Mouse (Mus musculus) midbrain, embryonic 12.5 days (tissue): ENCODE results near the gene Mmp7. TPM values are rescaled to one million over a fixed set of nuclear protein-coding genes. Genes with fewer than 3 reads are reported as not detected.

Experiments
- ATAC-seq: fragments of 200-750 bp; cut with Nextera tagmentation; 2 replicates; pipeline ENCODE4 v1.8.0; 2017; ENCODE audit warnings: low read depth, moderate TSS enrichment, moderate library complexity; ENCODE audit not compliant: low FRiP score
- H3K27ac ChIP-seq: fragments of 300-500 bp; sonication (generic); replicated peaks from 2 replicates; pipeline ENCODE4 v1.5.1; 2016; ENCODE audit warnings: mild to moderate bottlenecking
- H3K27me3 ChIP-seq: fragments of 300-500 bp; sonication (generic); 2 replicates; pipeline ENCODE4 v1.6.1; 2016; ENCODE audit warnings: mild to moderate bottlenecking
- H3K36me3 ChIP-seq: fragments of 300-500 bp; sonication (generic); 2 replicates; pipeline ENCODE4 v1.6.1; 2016
- H3K4me1 ChIP-seq: fragments of 300-500 bp; sonication (generic); 2 replicates; pipeline ENCODE4 v1.6.1; 2016
- H3K4me2 ChIP-seq: fragments of 300-500 bp; sonication (generic); replicated peaks from 2 replicates; pipeline ENCODE4 v1.6.1; 2016; ENCODE audit warnings: mild to moderate bottlenecking, moderate library complexity
- H3K4me3 ChIP-seq: fragments of 300-500 bp; sonication (generic); 2 replicates; pipeline ENCODE4 v1.5.1; 2016; ENCODE audit warnings: mild to moderate bottlenecking
- H3K9ac ChIP-seq: fragments of 300-500 bp; sonication (generic); replicated peaks from 2 replicates; pipeline ENCODE4 v1.6.1; 2016; ENCODE audit warnings: mild to moderate bottlenecking, moderate library complexity
- H3K9me3 ChIP-seq: fragments of 300-500 bp; sonication (generic); 2 replicates; pipeline ENCODE4 v1.6.1; 2016; ENCODE audit warnings: mild to moderate bottlenecking
- WGBS: fragments of 180-500 bp; shearing (Covaris S2); methylation state at CpG from one replicate; pipeline ENCODE4 v1.1.7; 2016; 5-methylcytosine and 5-hydroxymethylcytosine counted together
- polyA plus RNA-seq: library from polyadenylated mRNA; unstranded; fragments of >200 nt; fragmentation: Nextera tagmentation; extraction: Ambion mirVana; gene quantifications from 2 replicates; pipeline ENCODE4 v1.2.1, GENCODE M21; 2016

Mmp7 gene
- polyA plus RNA-seq, 1 experiment from 2014 or later, result not detected

- H3K27me3 ChIP-seq, result no peaks in the 10 kb centered on the region
- H3K36me3 ChIP-seq, result no peaks in the 10 kb centered on the region
- no peak overlapping the region for H3K4me3 ChIP-seq
- no peak for ATAC-seq
- no peaks in the 10 kb centered on the region for H3K4me1 ChIP-seq
- H3K9me3 ChIP-seq, result no peaks in the 10 kb centered on the region
- H3K27ac ChIP-seq, result no peak overlapping the region
- H3K9ac ChIP-seq, result no peak overlapping the region
- WGBS, result 76% methylated on average over 2 of the region's 2 CpGs
- no peak overlapping the region for H3K4me2 ChIP-seq
These were observed 5.9 kb upstream of the Mmp7 start for GRCm38 (mm10) chr9:7686024-7686423.

GRCm38 (mm10) chr9:7689799-7690198, 2.1 kb upstream of the Mmp7 start:
- no peaks in the 10 kb centered on the region for H3K27me3 ChIP-seq
- no peak overlapping the region for H3K9ac ChIP-seq
- no peak overlapping the region for H3K27ac ChIP-seq
- 49% methylated on average over 6 of the region's 6 CpGs for WGBS
- no peak overlapping the region for H3K4me3 ChIP-seq
- H3K4me2 ChIP-seq, result no peak overlapping the region
- H3K36me3 ChIP-seq, result no peaks in the 10 kb centered on the region
- ATAC-seq, result no peak
- H3K9me3 ChIP-seq, result no peaks in the 10 kb centered on the region
- no peaks in the 10 kb centered on the region for H3K4me1 ChIP-seq

- Histone ChIP-seq H3K27me3 (no peaks in the 10 kb centered on the region), H3K4me3 (no peak overlapping the region), H3K9ac (no peak overlapping the region), H3K4me2 (no peak overlapping the region), H3K27ac (no peak overlapping the region), H3K36me3 (no peaks in the 10 kb centered on the region), H3K4me1 (no peaks in the 10 kb centered on the region), H3K9me3 (no peaks in the 10 kb centered on the region)
- WGBS, result 88% methylated on average over 3 of the region's 3 CpGs
- no peak for ATAC-seq
These were observed 2.1 kb downstream of the Mmp7 start for GRCm38 (mm10) chr9:7693961-7694360.

- H3K36me3 ChIP-seq, result no peaks in the 10 kb centered on the region
- ATAC-seq, result no peak
- H3K9ac ChIP-seq, result no peak overlapping the region
- WGBS, result 87% methylated on average over 3 of the region's 3 CpGs
- no peak overlapping the region for H3K4me2 ChIP-seq
- H3K27ac ChIP-seq, result no peak overlapping the region
- no peak overlapping the region for H3K4me3 ChIP-seq
- H3K27me3 ChIP-seq, result no peaks in the 10 kb centered on the region
- no peaks in the 10 kb centered on the region for H3K9me3 ChIP-seq
- H3K4me1 ChIP-seq, result no peaks in the 10 kb centered on the region
These were observed 3.8 kb downstream of the Mmp7 start for GRCm38 (mm10) chr9:7695646-7696045.

GRCm38 (mm10) chr9:7708698-7709097, 16.8 kb downstream of the Mmp7 start:
- Histone ChIP-seq H3K36me3 (no peaks in the 10 kb centered on the region), H3K27me3 (no peaks in the 10 kb centered on the region), H3K4me2 (no peak overlapping the region), H3K9ac (no peak overlapping the region), H3K27ac (no peak overlapping the region), H3K9me3 (no peaks in the 10 kb centered on the region), H3K4me3 (no peak overlapping the region), H3K4me1 (no peaks in the 10 kb centered on the region)
- no peak for ATAC-seq
- WGBS, result 84% methylated on average over 6 of the region's 6 CpGs

- Histone ChIP-seq H3K27me3 (no peaks in the 10 kb centered on the region), H3K27ac (no peak overlapping the region), H3K4me2 (no peak overlapping the region), H3K4me1 (no peaks in the 10 kb centered on the region), H3K9ac (no peak overlapping the region), H3K9me3 (no peaks in the 10 kb centered on the region), H3K36me3 (no peaks in the 10 kb centered on the region), H3K4me3 (no peak overlapping the region)
- WGBS, result 73% methylated on average over 4 of the region's 4 CpGs
- no peak for ATAC-seq
These were observed 19.3 kb downstream of the Mmp7 start for GRCm38 (mm10) chr9:7711196-7711595.

GRCm38 (mm10) chr9:7714062-7714907, 22.4 kb downstream of the Mmp7 start:
- Histone ChIP-seq H3K27ac (no peak overlapping the region), H3K4me3 (no peak overlapping the region), H3K9ac (no peak overlapping the region), H3K4me1 (no peaks in the 10 kb centered on the region), H3K9me3 (no peaks in the 10 kb centered on the region), H3K27me3 (no peaks in the 10 kb centered on the region), H3K36me3 (no peaks in the 10 kb centered on the region), H3K4me2 (no peak overlapping the region)
- 43% methylated on average over 4 of the region's 4 CpGs for WGBS
- ATAC-seq, result peak; percentile 67

GRCm38 (mm10) chr9:7714908-7715175, 23.0 kb downstream of the Mmp7 start:
- H3K36me3 ChIP-seq, result no peaks in the 10 kb centered on the region
- no peaks in the 10 kb centered on the region for H3K9me3 ChIP-seq
- H3K4me1 ChIP-seq, result no peaks in the 10 kb centered on the region
- no peak overlapping the region for H3K27ac ChIP-seq
- H3K9ac ChIP-seq, result no peak overlapping the region
- no peak overlapping the region for H3K4me3 ChIP-seq
- WGBS, result 86% methylated on average over 2 of the region's 2 CpGs
- no peak overlapping the region for H3K4me2 ChIP-seq
- ATAC-seq, result peak; percentile 45; the same call in 1 of the 2 replicates
- no peaks in the 10 kb centered on the region for H3K27me3 ChIP-seq

- ATAC-seq, result no peak
- Histone ChIP-seq H3K9ac (no peak overlapping the region), H3K4me2 (no peak overlapping the region), H3K36me3 (no peaks in the 10 kb centered on the region), H3K9me3 (no peaks in the 10 kb centered on the region), H3K4me1 (no peaks in the 10 kb centered on the region; the same call in 1 of the 2 replicates), H3K4me3 (no peak overlapping the region), H3K27me3 (no peaks in the 10 kb centered on the region), H3K27ac (no peak overlapping the region)
- 93% methylated on average over 1 of the region's 1 CpGs for WGBS
These were observed 29.7 kb downstream of the Mmp7 start for GRCm38 (mm10) chr9:7721543-7721942.

- no peak for ATAC-seq
These were observed 37.1 kb downstream of the Mmp7 start for GRCm38 (mm10) chr9:7728997-7729396.

GRCm38 (mm10) chr9:7742696-7743095, 50.8 kb downstream of the Mmp7 start:
- Histone ChIP-seq H3K4me3 (no peak overlapping the region), H3K27me3 (no peaks in the 10 kb centered on the region), H3K36me3 (no peaks in the 10 kb centered on the region), H3K4me1 (no peaks in the 10 kb centered on the region), H3K9ac (no peak overlapping the region), H3K9me3 (no peaks in the 10 kb centered on the region), H3K4me2 (no peak overlapping the region), H3K27ac (no peak overlapping the region)
- 86% methylated on average over 1 of the region's 1 CpGs for WGBS
- no peak for ATAC-seq

More at GRCm38 (mm10) chr9:7728997-7729396, 37.1 kb downstream of the Mmp7 start:
- H3K36me3 ChIP-seq, result no peaks in the 10 kb centered on the region
- no peak overlapping the region for H3K9ac ChIP-seq
- no peaks in the 10 kb centered on the region for H3K4me1 ChIP-seq
- H3K4me2 ChIP-seq, result no peak overlapping the region
- no peak overlapping the region for H3K4me3 ChIP-seq
- WGBS, result 81% methylated on average over 4 of the region's 4 CpGs
- no peaks in the 10 kb centered on the region for H3K27me3 ChIP-seq
- H3K9me3 ChIP-seq, result no peaks in the 10 kb centered on the region
- no peak overlapping the region for H3K27ac ChIP-seq

GRCm38 (mm10) chr9:7744156-7744555, 52.3 kb downstream of the Mmp7 start:
- Histone ChIP-seq H3K27me3 (no peaks in the 10 kb centered on the region), H3K27ac (no peak overlapping the region), H3K4me2 (no peak overlapping the region), H3K4me1 (no peaks in the 10 kb centered on the region), H3K9me3 (no peaks in the 10 kb centered on the region), H3K4me3 (no peak overlapping the region), H3K9ac (no peak overlapping the region), H3K36me3 (no peaks in the 10 kb centered on the region)
- WGBS, result 74% methylated on average over 1 of the region's 1 CpGs
- no peak for ATAC-seq

- 93% methylated on average over 3 of the region's 3 CpGs for WGBS
These were observed 57.0 kb downstream of the Mmp7 start for GRCm38 (mm10) chr9:7748881-7749280.

More at GRCm38 (mm10) chr9:7748881-7749280, 57.0 kb downstream of the Mmp7 start:
- H3K9me3 ChIP-seq, result no peaks in the 10 kb centered on the region
- H3K27me3 ChIP-seq, result no peaks in the 10 kb centered on the region
- no peak overlapping the region for H3K27ac ChIP-seq
- H3K4me3 ChIP-seq, result no peak overlapping the region
- no peaks in the 10 kb centered on the region for H3K4me1 ChIP-seq
- ATAC-seq, result no peak
- H3K4me2 ChIP-seq, result no peak overlapping the region
- no peak overlapping the region for H3K9ac ChIP-seq
- H3K36me3 ChIP-seq, result no peaks in the 10 kb centered on the region
